Mouse (Mus musculus) cerebellum, postnatal 4 days (tissue): ENCODE results near the gene Nr1h3.

ENCODE experiments used
- DNase-seq, 2 experiments: peaks; one replicate each; pipeline ENCODE4 v3.0.0; 2022; ENCODE audit warnings: low spot score in 2 of 2, mixed read lengths in 1 of 2

The Nr1h3 gene

GRCm38 (mm10) chr2:91139764-91140163, 62.9 kb downstream of the Nr1h3 start:
- DNase-seq: no peak

GRCm38 (mm10) chr2:91139311-91139710, 63.3 kb downstream of the Nr1h3 start:
- no peak for DNase-seq

- no peak for DNase-seq
Measured at GRCm38 (mm10) chr2:91137481-91137880, 65.2 kb downstream of the Nr1h3 start.

GRCm38 (mm10) chr2:91136513-91137412, 65.9 kb downstream of the Nr1h3 start:
- no peak for DNase-seq
